Mouse (Mus musculus): ENCODE results near the gene Bri3bp.
"Not testable (repeated sequence)": the region's sequence is repeated elsewhere in the genome, so short reads cannot be mapped to it uniquely, and the experiment has no call there.

Bri3bp gene

GRCm38 (mm10) chr5:125486088-125486487 is 44.7 kb downstream of the Bri3bp start:
- in situ Hi-C loops (cut with MseI, MboI) = no loop called here

DNA sequence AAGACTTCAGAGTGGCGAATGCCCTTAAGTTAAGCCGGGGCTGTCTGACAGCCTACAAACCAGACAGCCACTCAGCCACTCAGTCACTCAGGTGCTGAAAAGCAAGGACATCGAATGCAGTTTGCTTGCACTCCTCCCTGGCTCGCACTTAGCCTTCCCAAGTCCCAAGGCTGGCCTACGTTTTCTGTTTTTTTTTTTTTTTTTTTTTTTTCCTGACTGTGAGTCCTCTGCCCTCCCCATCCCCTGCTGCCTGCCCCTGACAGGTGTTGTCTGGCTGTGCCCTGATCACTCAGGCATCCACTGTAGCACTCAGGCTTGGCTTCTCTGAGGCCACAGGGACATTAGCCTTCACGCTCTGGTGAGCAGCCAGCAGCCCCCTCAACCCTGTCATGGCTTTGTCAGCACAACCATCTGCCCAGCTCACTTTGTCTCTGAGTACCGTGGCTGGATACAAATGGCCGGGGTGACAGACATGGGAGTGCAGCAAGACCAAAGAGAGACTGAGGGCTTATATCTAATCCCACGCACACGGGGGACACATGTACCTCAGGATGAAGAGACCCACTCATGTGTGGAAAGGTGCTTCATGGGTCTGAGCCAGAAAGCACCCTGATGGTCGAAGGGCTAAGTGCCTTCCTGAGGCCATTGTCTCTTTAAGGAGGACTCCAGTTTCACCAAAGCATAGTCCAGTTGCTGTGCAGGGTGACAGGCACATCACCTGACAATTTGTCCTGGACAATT is 46.2 kb downstream of the Bri3bp start:
- in situ Hi-C loops (cut with MseI, MboI) = no loop called here

DNA sequence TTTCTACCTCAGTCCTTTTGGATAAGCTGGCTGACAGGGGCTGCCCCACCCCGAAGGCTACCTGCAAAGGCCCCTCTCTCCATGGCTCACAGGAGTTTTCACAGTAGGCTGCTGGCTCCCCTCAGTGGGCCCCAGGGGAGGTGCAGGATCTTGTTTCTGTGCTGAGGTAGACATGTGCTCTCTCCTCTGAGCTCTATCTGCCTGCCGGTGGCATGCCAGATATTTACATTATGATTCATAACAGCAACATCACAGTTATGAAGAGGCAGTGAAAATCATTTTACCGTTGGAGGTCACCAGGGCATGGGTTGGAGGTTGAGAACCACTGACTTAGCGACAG is 46.7 kb downstream of the Bri3bp start:
- in situ Hi-C loops (cut with MseI, MboI) = no loop called here

DNA sequence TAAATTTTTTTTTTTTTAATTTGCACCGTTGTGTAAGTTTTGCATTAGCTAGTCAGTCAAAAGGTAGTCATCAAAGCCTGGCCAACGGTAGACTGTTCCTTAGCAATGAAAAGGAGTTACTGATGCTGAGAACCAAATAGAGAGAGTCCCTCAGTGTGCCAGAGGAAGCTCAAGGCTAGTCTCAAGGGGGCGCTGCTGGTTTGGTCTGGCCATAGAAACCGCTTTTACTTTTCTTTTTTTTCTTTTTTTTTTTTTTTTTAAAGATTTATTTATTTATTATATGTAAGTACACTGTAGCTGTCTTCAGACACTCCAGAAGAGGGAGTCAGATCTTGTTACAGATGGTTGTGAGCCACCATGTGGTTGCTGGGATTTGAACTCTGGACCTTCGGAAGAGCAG is 47.6 kb downstream of the Bri3bp start:
- in situ Hi-C loops (cut with MseI, MboI) = not testable (repeated sequence)

DNA sequence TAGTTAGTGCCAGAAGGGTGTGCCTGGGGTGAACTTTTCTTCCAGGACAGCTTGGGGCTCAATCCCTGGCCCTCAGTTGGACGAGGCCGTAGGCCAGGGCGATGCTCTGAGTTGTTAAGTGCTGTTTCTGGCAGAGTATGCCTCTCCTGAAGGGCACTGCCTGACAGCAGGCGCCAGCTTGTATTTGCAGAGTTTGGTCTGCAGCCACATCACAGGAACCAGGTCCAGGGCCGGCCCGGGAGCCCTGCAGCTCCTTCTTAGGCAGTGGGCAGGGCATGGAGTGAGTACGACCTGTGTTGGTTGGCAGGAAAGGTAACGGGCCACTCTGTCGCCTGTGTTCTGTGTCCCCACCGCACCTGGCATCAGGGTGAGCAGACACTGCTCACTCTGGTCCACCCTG is 49.7 kb downstream of the Bri3bp start:
- in situ Hi-C loops (cut with MseI, MboI) = no loop called here

DNA sequence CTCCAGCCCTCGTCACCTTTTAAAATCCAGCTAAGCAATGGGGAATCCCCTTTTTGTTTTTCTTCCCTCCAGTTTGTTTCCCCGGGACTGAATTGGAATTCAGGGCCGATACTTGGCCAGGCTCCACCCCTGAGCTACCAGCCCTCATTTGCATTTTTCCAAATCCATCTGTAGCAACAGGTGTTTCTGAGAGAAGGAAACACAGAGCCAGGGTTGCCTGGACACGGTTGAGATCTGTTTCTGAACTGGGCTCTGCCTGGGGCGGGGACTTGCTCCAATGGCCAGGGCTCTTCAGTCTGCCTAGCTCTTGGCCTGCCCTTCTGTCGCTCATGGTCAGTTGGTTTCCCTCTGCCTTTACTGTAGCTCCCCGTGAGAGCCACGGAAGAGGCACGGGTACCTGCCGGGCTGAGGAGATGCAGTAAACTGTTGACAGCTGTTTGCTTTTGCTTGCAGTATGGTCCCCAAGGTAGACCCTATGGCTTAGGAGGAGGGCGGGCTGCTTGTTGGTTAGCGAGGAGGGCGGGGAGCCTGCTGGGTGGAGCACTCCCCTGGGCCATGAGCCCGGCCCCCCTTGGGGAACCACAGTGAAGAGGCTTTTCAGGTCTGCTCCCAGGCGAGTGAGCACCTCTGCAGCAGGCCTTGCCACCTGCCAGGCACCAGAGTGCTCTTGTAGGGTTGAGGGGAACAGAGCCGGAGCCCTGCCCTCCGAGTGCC is 51.2 kb downstream of the Bri3bp start:
- in situ Hi-C loops (cut with MseI, MboI) = no loop called here

- in situ Hi-C loops (cut with MseI, MboI) = no loop called here
Observed at GRCm38 (mm10) chr5:125493093-125493423, 51.7 kb downstream of the Bri3bp start.

DNA sequence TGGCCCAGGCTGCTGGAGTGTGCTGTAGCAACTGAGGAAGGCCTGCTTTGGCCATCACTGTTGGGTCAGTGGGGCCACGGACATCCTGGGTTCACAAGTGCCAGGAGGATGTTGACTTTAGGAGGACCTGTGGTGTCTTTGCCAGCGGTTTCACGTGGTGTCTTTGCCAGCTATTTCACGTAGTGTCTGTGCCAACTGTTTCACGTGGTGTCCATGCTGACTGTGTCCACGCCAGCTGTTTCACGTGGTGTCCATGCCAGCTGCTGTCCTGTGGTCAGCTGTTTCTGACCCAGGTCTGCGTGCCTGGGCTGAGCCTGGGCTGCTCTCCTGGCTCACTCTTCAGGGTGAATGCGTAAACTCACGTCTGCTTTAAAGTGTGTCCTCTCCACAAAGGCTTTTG is 54.3 kb downstream of the Bri3bp start:
- in situ Hi-C loops (cut with MseI, MboI) = no loop called here

DNA sequence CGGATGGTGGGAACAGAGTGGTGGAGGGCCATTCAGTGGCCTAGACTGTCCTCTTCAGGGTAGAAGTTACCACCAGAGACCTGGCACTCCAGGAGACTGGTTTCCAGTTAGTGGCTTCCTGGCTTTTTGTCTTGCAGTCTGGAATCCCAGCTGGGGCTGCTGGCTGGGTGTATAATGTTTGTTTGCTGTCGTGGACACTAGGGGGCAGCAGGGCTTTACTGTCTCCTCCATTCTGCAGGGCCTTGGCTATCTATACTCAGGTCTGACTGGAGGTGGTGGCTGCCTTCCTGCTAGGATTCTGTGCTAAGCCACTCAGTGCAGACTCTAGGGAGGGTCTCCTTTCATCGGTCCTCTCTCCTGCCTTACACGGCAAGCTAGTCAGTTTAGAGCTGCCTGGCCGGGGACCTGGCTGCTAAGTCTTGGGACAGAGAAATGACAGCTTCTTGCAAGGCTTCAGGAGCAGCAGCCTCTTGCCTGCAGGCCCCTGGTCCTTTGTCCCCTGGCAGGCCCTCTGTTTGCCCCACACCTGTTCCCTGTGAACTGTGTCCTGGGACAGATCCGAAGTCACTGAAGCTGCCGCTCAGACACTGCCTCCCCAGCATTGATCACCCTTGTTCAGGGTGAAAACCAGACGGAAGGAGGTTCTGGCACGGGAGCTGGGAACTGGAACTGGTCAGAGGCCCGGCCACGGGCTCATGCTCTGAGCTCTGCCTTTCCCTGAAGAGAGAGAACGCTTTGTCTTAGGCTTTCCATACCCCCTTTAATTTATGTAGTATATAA is 56.6 kb downstream of the Bri3bp start:
- in situ Hi-C loops (cut with MseI, MboI) = no loop called here

- in situ Hi-C loops (cut with MseI, MboI) = no loop called here
Observed at GRCm38 (mm10) chr5:125501505-125501904, 60.1 kb downstream of the Bri3bp start.

- in situ Hi-C loops (cut with MseI, MboI) = no loop called here
Observed at GRCm38 (mm10) chr5:125502186-125502585, 60.8 kb downstream of the Bri3bp start.

- in situ Hi-C loops (cut with MseI, MboI) = no loop called here
Observed at GRCm38 (mm10) chr5:125503628-125504027, 62.3 kb downstream of the Bri3bp start.

GRCm38 (mm10) chr5:125504692-125505091 is 63.3 kb downstream of the Bri3bp start:
- in situ Hi-C loops (cut with MseI, MboI) = no loop called here

DNA sequence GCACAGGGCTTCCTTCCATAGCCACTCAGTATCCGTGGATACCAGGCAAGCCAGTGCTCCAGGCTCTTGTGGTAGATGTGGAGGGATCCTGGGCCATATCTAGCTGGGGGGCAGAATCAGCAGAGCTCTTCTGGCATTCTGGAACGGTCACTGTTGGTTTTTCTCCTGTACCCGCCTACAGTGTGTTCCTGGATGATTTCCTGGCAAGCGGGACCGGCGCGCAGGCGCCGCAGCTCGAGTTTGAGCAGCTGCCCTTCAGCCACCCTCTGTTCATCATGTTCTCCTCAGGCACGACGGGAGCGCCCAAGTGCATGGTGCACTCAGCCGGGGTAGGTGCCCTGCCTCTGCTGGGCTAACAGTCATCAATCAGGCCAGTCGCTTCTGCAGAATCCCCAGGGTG is 64.6 kb downstream of the Bri3bp start:
- in situ Hi-C loops (cut with MseI, MboI) = no loop called here

DNA sequence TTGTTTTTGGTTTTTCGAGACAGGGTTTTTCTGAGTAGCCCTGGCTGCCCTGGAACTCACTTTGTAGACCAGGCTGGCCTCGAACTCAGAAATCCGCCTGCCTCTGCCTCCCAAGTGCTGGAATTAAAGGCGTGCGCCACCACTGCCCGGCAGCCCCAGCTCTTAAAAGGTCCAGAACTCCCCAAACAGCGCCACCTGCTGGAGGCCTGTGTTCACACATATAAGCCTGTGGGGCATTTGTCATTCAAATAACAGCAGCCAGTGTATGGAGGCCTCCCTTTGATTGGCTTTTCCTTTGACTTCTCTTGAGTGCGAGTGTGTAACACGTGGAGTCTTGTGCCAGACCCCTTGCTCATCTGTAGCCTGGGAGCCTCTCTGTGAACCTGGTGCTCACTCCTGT is 66.2 kb downstream of the Bri3bp start:
- in situ Hi-C loops (cut with MseI, MboI) = no loop called here

GRCm38 (mm10) chr5:125508006-125508405 is 66.6 kb downstream of the Bri3bp start:
- in situ Hi-C loops (cut with MseI, MboI) = no loop called here

- in situ Hi-C loops (cut with MseI, MboI) = no loop called here
Observed at GRCm38 (mm10) chr5:125509541-125509940, 68.2 kb downstream of the Bri3bp start.
